Mouse (Mus musculus) embryonic facial prominence, embryonic 14.5 days (tissue): ENCODE data around the gene Tamm41. TPM values are rescaled to one million over a fixed set of nuclear protein-coding genes. Genes with fewer than 3 reads are reported as not detected.

Experiments used
- ATAC-seq: fragments of 200-750 bp; cut with Nextera tagmentation; 2 replicates; pipeline ENCODE4 v1.8.0; 2017; ENCODE audit warnings: low read depth, moderate number of reproducible peaks, moderate TSS enrichment
- DNase-seq: peaks from one replicate; pipeline ENCODE4 v3.0.0-alpha.2; 2015; ENCODE audit warnings: low spot score
- H3K27ac ChIP-seq: fragments of 300-500 bp; sonication (generic); replicated peaks from 2 replicates; pipeline ENCODE4 v1.5.1; 2014; ENCODE audit warnings: low read depth, mild to moderate bottlenecking, low read length, moderate library complexity
- H3K27me3 ChIP-seq: fragments of 300-500 bp; sonication (generic); replicated peaks from 2 replicates; pipeline ENCODE4 v1.6.1; 2014; ENCODE audit warnings: low read length; ENCODE audit not compliant: control insufficient read depth, insufficient read depth
- H3K36me3 ChIP-seq: fragments of 300-500 bp; sonication (generic); 2 replicates; pipeline ENCODE4 v1.6.1; 2014; ENCODE audit warnings: low read length, mixed read lengths; ENCODE audit not compliant: control insufficient read depth, insufficient read depth
- H3K4me1 ChIP-seq: fragments of 300-500 bp; sonication (generic); 2 replicates; pipeline ENCODE4 v1.6.1; 2014; ENCODE audit warnings: antibody characterized with exemption, low read length; ENCODE audit not compliant: control insufficient read depth, insufficient read depth
- H3K4me2 ChIP-seq: fragments of 300-500 bp; sonication (generic); 2 replicates; pipeline ENCODE4 v1.6.1; 2014; ENCODE audit warnings: low read depth, mild to moderate bottlenecking, low read length, moderate library complexity, mixed read lengths
- H3K4me3 ChIP-seq: fragments of 300-500 bp; sonication (generic); 2 replicates; pipeline ENCODE4 v1.5.1; 2014; ENCODE audit warnings: low read depth, mild to moderate bottlenecking, low read length
- H3K9ac ChIP-seq: fragments of 300-500 bp; sonication (generic); 2 replicates; pipeline ENCODE4 v1.6.1; 2014; ENCODE audit warnings: low read depth, mild to moderate bottlenecking, low read length, moderate library complexity, mixed read lengths
- H3K9me3 ChIP-seq: fragments of 300-500 bp; sonication (generic); 2 replicates; pipeline ENCODE4 v1.6.1; 2016; ENCODE audit warnings: low read length; ENCODE audit not compliant: control insufficient read depth
- WGBS: fragments of 180-500 bp; shearing (Covaris S2); extraction: QIAGEN DNeasy Blood & Tissue Kit; methylation state at CpG from one replicate; pipeline ENCODE4 v1.1.7; 2014; 5-methylcytosine and 5-hydroxymethylcytosine counted together
- polyA plus RNA-seq: library from polyadenylated mRNA; unstranded; fragments of >200 nt; fragmentation: Nextera tagmentation; extraction: Ambion mirVana; gene quantifications from 2 replicates; pipeline ENCODE4 v1.2.1, GENCODE M21; 2014

The Tamm41 gene
- polyA plus RNA-seq, 1 experiment from 2014 or later: 55.1 TPM

DNA sequence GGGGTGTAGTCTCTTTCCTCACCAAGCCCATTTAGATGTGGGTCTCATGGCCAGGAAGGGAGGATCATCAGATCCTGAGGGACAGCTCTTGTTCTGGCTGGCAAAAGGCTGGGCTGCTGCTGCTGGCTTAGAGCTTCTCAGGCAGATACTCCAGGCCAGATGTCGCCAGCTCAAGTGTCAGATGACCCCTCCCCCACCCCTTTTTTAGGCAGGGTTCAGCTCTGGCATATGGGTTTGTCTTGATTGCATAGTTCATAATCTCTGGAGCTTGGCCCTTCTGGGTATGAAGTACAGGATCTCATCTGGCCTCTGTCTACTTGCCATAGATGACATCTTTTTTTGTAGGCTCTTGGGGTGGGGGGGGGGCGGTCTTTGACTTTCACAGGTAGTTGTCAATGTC is 19.0 kb upstream of the Tamm41 start:
- peak; percentile 50; the same call in 1 of the 2 replicates for ATAC-seq
- Histone ChIP-seq H3K4me2 (no peak overlapping the region), H3K27ac (no peak overlapping the region), H3K9ac (0 out of 2 replicates have a peak overlapping the region, but pooled peaks have one; percentile 8), H3K9me3 (no peaks in the 10 kb centered on the region), H3K4me3 (no peak overlapping the region), H3K36me3 (no peaks in the 10 kb centered on the region), H3K4me1 (peaks cover 4% of the 10 kb centered on the region; the same call in 1 of the 2 replicates), H3K27me3 (no peaks in the 10 kb centered on the region)
- DNase-seq: peak; percentile 56
- WGBS: 22% methylated on average over 2 of the region's 2 CpGs

DNA sequence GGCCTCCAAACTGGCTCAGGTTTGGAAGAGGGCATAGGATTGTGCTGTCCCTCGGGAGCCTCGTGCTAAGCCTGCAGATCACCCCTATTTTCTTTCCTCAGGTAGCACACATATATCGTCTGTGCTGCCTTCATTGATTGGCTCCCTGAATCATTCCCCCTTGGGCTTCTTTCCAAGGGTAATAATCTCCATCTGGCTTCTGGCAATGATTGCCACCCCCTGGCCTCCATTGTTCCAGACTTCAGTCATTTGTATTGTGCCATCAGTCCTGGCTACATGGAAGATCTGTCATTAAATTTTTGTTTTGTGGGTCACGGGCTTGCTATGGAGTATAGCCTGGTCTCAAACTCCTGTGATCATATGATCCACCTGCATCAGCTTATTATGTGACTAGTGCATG is 17.8 kb upstream of the Tamm41 start:
- H3K9me3 ChIP-seq: no peaks in the 10 kb centered on the region
- H3K4me1 ChIP-seq: peaks cover 4% of the 10 kb centered on the region; the same call in 1 of the 2 replicates
- no peak overlapping the region for H3K9ac ChIP-seq
- no peak overlapping the region for H3K4me3 ChIP-seq
- DNase-seq: no peak
- ATAC-seq: no peak; the same call in 1 of the 2 replicates
- H3K27me3 ChIP-seq: no peaks in the 10 kb centered on the region
- H3K27ac ChIP-seq: no peak overlapping the region
- H3K36me3 ChIP-seq: no peaks in the 10 kb centered on the region
- 51% methylated on average over 4 of the region's 4 CpGs for WGBS
- no peak overlapping the region for H3K4me2 ChIP-seq

DNA sequence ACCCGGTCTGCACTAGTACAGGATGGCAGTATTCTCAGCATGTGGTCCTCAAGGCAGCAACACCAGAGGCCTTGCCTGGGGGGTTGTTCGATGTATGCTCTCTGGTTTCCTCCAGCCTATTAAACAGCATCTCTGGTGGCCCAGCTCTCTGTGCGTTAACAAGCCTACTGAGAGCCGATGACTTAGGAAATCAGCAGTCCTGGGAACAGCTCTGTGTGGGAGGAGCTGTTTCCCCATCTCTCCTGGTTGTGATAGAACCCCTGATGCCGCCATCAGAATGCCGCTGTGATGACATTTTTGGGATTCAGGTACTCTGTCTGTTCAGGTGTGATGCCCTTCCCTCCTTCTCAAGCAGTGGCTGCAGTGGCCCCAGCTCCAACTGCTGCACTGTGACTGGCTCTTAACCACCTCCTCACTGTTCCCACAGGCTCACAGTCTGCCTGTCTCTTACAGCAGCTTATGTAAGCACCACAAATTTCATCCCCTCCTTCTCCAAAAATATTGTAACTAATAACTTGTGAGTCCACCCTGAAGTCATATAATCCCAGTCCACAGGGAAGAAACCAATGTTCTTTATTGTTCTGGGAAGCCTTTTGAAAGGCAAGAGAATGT is 14.0 kb upstream of the Tamm41 start:
- no peak overlapping the region for H3K4me3 ChIP-seq
- 65% methylated on average over 6 of the region's 6 CpGs for WGBS
- H3K27me3 ChIP-seq: no peaks in the 10 kb centered on the region
- H3K27ac ChIP-seq: no peak overlapping the region
- H3K36me3 ChIP-seq: no peaks in the 10 kb centered on the region
- no peak overlapping the region for H3K9ac ChIP-seq
- H3K4me1 ChIP-seq: peaks cover 3% of the 10 kb centered on the region; the same call in 1 of the 2 replicates
- no peak for DNase-seq
- H3K9me3 ChIP-seq: no peaks in the 10 kb centered on the region
- no peak for ATAC-seq
- no peak overlapping the region for H3K4me2 ChIP-seq

DNA sequence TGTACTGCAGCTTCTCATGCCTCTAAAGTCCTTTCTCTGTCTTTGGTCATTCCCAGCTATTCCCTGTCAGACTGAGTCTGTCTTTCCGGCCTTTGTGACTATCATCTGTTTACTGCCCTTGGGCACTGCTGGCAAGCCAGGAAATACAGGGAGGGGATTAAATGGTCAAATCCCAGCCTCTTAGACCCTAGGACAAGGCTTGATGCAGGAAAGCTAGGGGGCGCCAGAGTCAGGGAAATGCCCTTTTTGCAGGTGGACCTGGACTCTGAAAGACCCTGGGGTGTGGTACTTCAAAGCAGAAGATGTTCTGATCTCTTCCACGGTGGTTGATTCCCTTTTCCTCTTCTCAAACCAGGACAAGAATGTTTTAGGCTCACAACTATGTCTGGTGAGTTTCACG is 11.3 kb upstream of the Tamm41 start:
- no peaks in the 10 kb centered on the region for H3K9me3 ChIP-seq
- WGBS: 10% methylated on average over 4 of the region's 4 CpGs
- DNase-seq (no peak), ATAC-seq (no peak)
- no peak overlapping the region for H3K4me2 ChIP-seq
- no peaks in the 10 kb centered on the region for H3K36me3 ChIP-seq
- H3K4me3 ChIP-seq: no peak overlapping the region
- H3K27me3 ChIP-seq: no peaks in the 10 kb centered on the region
- H3K4me1 ChIP-seq: no peaks in the 10 kb centered on the region
- no peak overlapping the region for H3K9ac ChIP-seq
- H3K27ac ChIP-seq: no peak overlapping the region

DNA sequence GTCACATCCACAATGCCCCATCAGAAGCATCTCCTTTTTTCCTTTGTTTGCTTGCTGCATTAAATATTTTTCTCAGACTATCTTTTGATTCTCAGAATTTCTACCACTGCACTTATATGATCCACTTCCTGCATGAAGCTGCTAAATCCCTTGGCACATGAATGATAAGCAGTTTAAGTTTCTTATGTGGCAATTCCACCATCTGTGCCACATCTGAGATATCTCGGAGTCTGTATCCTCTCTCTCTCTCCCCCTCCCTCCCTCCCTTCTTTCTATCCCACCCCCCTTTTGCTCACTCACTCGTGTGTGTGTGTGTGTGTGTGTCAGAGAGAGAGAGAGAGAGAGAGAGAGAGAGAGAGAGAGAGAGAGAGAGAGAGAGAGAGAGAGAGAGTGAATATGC is 10.1 kb upstream of the Tamm41 start:
- Histone ChIP-seq H3K36me3 (no peaks in the 10 kb centered on the region), H3K9ac (no peak overlapping the region), H3K4me2 (no peak overlapping the region), H3K4me1 (no peaks in the 10 kb centered on the region), H3K9me3 (no peaks in the 10 kb centered on the region), H3K27me3 (no peaks in the 10 kb centered on the region), H3K4me3 (no peak overlapping the region), H3K27ac (no peak overlapping the region)
- DNase-seq (no peak), ATAC-seq (no peak)
- WGBS: 37% methylated on average over 2 of the region's 2 CpGs

DNA sequence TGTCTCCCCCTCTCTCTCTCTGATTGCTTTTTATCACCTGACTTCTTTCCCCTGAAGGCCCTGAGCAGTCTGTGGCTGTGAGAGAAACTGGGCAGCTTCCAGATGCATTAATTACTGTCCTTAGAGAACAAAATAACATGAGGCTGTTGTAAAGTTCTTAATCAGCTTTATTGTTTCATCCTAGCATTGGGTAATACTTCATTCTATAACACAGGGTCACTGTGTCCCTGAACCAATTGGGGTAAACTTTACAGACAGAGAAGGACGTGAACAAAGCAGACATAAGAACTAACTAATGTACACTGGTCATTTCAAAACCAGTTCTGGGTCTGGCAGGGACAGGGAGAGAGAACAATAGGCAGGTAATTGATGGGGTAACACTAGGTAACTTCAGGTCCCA is 8.4 kb upstream of the Tamm41 start:
- Histone ChIP-seq H3K36me3 (no peaks in the 10 kb centered on the region), H3K9me3 (no peaks in the 10 kb centered on the region), H3K4me3 (no peak overlapping the region), H3K27ac (no peak overlapping the region), H3K4me1 (no peaks in the 10 kb centered on the region), H3K4me2 (no peak overlapping the region), H3K27me3 (no peaks in the 10 kb centered on the region), H3K9ac (no peak overlapping the region)
- 69% methylated on average over 1 of the region's 1 CpGs for WGBS
- ATAC-seq (no peak), DNase-seq (no peak)

DNA sequence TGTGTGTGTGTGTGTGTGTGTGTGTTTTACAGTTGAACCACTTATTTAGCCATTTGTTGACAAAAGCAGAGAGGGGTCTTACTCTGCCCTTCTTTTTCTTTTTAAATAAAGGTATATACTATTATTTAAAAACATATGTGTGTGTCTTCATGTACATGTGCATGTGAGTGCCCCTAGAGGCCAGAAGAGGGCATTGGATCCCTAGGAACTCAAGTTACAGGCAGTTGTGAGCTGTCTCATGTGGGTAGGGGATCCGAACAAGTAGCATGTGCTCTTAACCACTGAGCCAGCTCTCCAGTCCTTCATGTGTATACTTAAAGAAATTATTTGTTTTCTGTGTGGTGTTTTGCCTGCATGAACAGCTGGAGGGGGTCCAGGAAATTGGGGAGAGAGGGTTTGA is 7.0 kb upstream of the Tamm41 start:
- Histone ChIP-seq H3K9me3 (no peaks in the 10 kb centered on the region), H3K4me3 (no peak overlapping the region), H3K36me3 (no peaks in the 10 kb centered on the region), H3K27me3 (no peaks in the 10 kb centered on the region), H3K9ac (no peak overlapping the region), H3K27ac (no peak overlapping the region), H3K4me2 (no peak overlapping the region), H3K4me1 (no peaks in the 10 kb centered on the region)
- DNase-seq (no peak), ATAC-seq (no peak)
- 53% methylated on average over 1 of the region's 1 CpGs for WGBS

DNA sequence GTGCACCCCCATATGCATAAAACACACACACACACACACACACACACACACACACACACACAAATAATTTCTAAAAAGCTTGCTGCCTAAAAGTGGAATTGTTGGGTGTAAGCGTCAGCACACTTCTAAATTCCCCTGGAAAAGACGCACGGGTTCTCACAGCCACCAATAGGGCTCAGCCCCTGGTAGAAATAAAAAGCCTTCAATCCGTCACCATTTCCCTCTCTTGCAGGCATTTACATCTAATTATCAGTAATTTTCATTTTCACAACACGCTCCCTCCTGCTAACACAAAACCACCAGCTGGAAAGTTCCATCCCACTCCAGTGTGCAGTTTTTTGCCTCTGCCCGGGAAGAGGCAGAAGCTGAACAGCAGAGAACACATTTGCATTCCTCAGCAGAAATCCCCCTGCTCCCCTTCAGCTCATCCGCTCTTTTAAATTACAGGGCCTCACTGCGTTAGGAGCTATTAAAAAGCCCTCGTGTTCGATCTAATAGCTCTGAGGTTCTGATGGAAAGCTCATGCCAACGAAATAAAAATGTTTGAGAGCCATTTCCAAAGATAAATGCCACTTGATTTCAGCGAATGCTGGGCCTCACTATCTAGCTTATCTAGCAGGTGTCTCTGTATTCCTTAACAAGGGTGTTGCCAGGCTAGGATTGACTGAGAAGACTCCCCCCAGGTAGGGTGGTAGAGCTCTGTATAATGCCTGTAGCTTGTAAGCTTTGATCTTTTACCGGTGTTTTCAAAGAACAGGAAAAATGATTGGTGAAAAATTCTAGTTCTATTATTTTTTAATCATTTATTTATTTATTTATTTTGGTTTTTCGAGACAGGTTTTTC is 6.2 kb upstream of the Tamm41 start:
- H3K27me3 ChIP-seq: no peaks in the 10 kb centered on the region
- no peaks in the 10 kb centered on the region for H3K9me3 ChIP-seq
- H3K4me3 ChIP-seq: no peak overlapping the region
- WGBS: 65% methylated on average over 14 of the region's 14 CpGs
- H3K27ac ChIP-seq: no peak overlapping the region
- H3K36me3 ChIP-seq: no peaks in the 10 kb centered on the region
- no peaks in the 10 kb centered on the region for H3K4me1 ChIP-seq
- DNase-seq: no peak
- no peak for ATAC-seq
- no peak overlapping the region for H3K9ac ChIP-seq
- no peak overlapping the region for H3K4me2 ChIP-seq
